Mouse (Mus musculus) lung, postnatal 0 days (tissue): ENCODE measurements around the gene Gbf1.

Experiments used
- CTCF ChIP-seq: IDR thresholded peaks from 2 replicates; pipeline ENCODE4 v1.5.1; 2016; ENCODE audit warnings: antibody characterized with exemption, mild to moderate bottlenecking
- EP300 ChIP-seq: IDR thresholded peaks from 2 replicates; pipeline ENCODE4 v1.6.1; 2016; ENCODE audit warnings: antibody characterized with exemption, mild to moderate bottlenecking, control low read depth

DNA sequence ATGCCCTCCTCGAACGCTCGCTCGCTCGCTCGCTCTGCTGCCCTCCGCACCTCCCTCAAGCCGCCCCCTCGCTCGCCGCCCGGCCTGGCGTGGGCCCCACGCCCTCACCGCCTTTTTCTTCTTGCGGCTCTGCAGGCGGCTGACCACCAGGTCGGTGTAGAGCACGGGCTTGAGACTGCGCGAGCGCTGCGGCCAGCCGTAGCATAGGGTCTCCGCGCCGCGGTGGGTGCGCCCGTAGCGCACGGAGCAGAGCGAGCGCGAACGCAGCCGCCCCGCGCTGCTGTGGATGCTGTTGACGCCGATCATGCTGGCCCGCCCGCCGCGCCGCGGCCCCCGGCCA lies 165.2 kb downstream of the Gbf1 start:
- TF ChIP-seq CTCF (no peak), EP300 (no peak)
